Mouse (Mus musculus) E14TG2a.4 (cell line): Measurements from ENCODE around the gene Smim22.

Experiments used
- CTCF ChIP-seq: conservative IDR thresholded peaks from 2 replicates; pipeline ENCODE4 v1.5.1; 2014; ENCODE audit warnings: low read length
- NANOG ChIP-seq: IDR thresholded peaks from 2 replicates; pipeline ENCODE4 v1.6.1; 2014; ENCODE audit warnings: borderline replicate concordance, low read length, mixed read lengths

DNA sequence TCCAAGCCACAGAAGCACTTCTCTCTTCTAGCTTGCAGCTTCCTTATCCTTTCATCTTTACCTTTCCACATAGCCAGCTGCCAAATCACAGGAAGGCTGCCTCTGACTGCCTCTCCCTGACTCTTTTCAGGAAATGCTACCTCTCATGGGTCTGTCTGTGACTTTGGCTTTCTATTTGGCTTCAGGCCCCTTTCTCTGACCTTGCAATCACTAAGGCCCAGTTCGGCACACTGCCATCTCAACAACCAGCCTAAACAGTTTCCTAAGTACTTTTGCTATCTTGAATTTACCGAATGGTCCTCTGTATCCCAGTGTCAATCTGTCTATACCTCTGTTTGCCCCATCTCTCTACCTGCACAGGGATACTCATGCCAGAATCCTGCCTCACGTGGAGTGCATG lies 28.5 kb downstream of the Smim22 start:
- no peak for TF ChIP-seq CTCF
- TF ChIP-seq NANOG, result no peak
